Mouse (Mus musculus): ENCODE measurements around the gene Gm20812. TPM values are rescaled to one million over a fixed set of nuclear protein-coding genes. Genes with fewer than 3 reads are reported as not detected.
"Not testable (repeated sequence)": the region's sequence is repeated elsewhere in the genome, so short reads cannot be mapped to it uniquely, and the experiment has no call there.

The Gm20812 gene
- polyA plus RNA-seq (2012): not detected in 2 replicates

DNA sequence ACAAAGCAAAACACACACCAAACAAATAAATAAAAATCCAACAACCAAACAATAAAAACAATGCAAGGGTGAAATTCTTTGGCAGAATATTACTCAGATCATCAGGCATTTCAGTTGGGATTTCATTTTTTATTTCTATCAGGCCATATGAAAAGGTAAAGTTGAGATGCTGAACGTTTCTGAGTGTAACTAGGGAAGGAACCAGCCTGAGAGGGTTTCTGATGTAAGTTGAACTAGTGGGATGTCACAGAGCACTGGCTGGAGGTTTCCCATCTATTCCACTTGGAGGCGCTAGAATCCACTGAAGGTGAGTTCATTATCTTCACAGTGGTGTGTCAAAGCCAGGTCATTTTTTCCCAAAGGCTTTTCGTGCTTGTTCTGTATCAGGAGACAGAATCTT lies at the start of gene Gm20812:
TSS of gene Gm20812 (plus strand) at position 301 of the 400 bp plus-strand sequence.
- H3K9me3 ChIP-seq (ENCODE audit: control insufficient read depth, low read length); H3K4me1 ChIP-seq (ENCODE audit: control insufficient read depth); H3K36me3 ChIP-seq (ENCODE audit: control insufficient read depth): not testable (repeated sequence)

More for the DNA sequence above, at the start of gene Gm20812:
- H3K4me3 ChIP-seq (replicated peaks); H3K27me3 ChIP-seq (ENCODE audit: control insufficient read depth): not testable (repeated sequence)

Other genes starting within 250 kb of the Gm20812 start
- not detected in 2 replicates for gene Gm29554, start 108.0 kb upstream of the Gm20812 start, polyA plus RNA-seq (2012)

All from erythroblast, embryonic 14.5 days (primary cell).